Mouse (Mus musculus): Measurements from ENCODE around the gene Gm11127.
"Not testable (repeated sequence)": the region's sequence is repeated elsewhere in the genome, so short reads cannot be mapped to it uniquely, and the experiment has no call there.

Gene Gm11127

GRCm38 (mm10) chr17:36058362-36058761, at the start of gene Gm11127:
TSS of gene Gm11127 (minus strand) at chr17:36058371.
- peak; percentile 33 to 52 for DNase-seq

- DNase-seq: peak; percentile 62 to 79
Observed at GRCm38 (mm10) chr17:36102091-36102490, 43.9 kb upstream of the Gm11127 start.

GRCm38 (mm10) chr17:36099603-36100002, 41.4 kb upstream of the Gm11127 start:
- DNase-seq: not testable (repeated sequence)

GRCm38 (mm10) chr17:36093936-36094335, 35.8 kb upstream of the Gm11127 start:
- DNase-seq: no peak

- DNase-seq: not testable (repeated sequence)
Observed at GRCm38 (mm10) chr17:36092520-36092919, 34.3 kb upstream of the Gm11127 start.

GRCm38 (mm10) chr17:36091933-36092332, 33.8 kb upstream of the Gm11127 start:
- not testable (repeated sequence) for DNase-seq

- not testable (repeated sequence) for DNase-seq
Observed at GRCm38 (mm10) chr17:36085976-36086375, 27.8 kb upstream of the Gm11127 start.

GRCm38 (mm10) chr17:36083870-36084451, 25.8 kb upstream of the Gm11127 start:
- peak; percentile 11 to 24 for DNase-seq

GRCm38 (mm10) chr17:36083266-36083869, 25.2 kb upstream of the Gm11127 start:
- peak; percentile 70 to 85 for DNase-seq

- peak in 1 of 2 experiments; percentile 4 for DNase-seq
Observed at GRCm38 (mm10) chr17:36082519-36083232, 24.5 kb upstream of the Gm11127 start.

GRCm38 (mm10) chr17:36081901-36082300, 23.7 kb upstream of the Gm11127 start:
- not testable (repeated sequence) for DNase-seq

GRCm38 (mm10) chr17:36060829-36061228, 2.7 kb upstream of the Gm11127 start:
- DNase-seq: peak; percentile 90 to 98

GRCm38 (mm10) chr17:36057927-36058326, 244 bp downstream of the Gm11127 start:
- DNase-seq: not testable (repeated sequence)

GRCm38 (mm10) chr17:36043286-36043685, 14.9 kb downstream of the Gm11127 start:
- peak; percentile 30 to 36 for DNase-seq

- peak; percentile 77 to 95 for DNase-seq
Observed at GRCm38 (mm10) chr17:36042610-36043169, 15.5 kb downstream of the Gm11127 start, which contains the start of the genes H2-T22 and Gm6034. TSS of gene H2-T22 (minus strand) at chr17:36042747. TSS of gene Gm6034 (plus strand) at chr17:36042961.

GRCm38 (mm10) chr17:36042055-36042454, 16.1 kb downstream of the Gm11127 start:
- DNase-seq: peak in 1 of 2 experiments; percentile 32

GRCm38 (mm10) chr17:36040604-36041003, 17.6 kb downstream of the Gm11127 start:
- DNase-seq: peak in 1 of 2 experiments; percentile 44

GRCm38 (mm10) chr17:36036126-36036525, 22.0 kb downstream of the Gm11127 start:
- not testable (repeated sequence) for DNase-seq

- peak; percentile 77 to 83 for DNase-seq
Observed at GRCm38 (mm10) chr17:36035010-36035638, 23.0 kb downstream of the Gm11127 start.

- not testable (repeated sequence) for DNase-seq
Observed at GRCm38 (mm10) chr17:36034524-36034923, 23.6 kb downstream of the Gm11127 start.

GRCm38 (mm10) chr17:36032351-36032875, 25.8 kb downstream of the Gm11127 start, which contains the start of gene H2-T23:
TSS of gene H2-T23 (minus strand) at chr17:36032855.
- peak; percentile 81 to 84 for DNase-seq
